Mouse (Mus musculus) Patski (cell line): Measurements from ENCODE around the gene Ly6g6e. TPM values are rescaled to one million over a fixed set of nuclear protein-coding genes. Genes with fewer than 3 reads are reported as not detected.

ENCODE experiments used
- ATAC-seq: fragments of 100-300 bp; one replicate; pipeline ENCODE4 v1.8.0; 2021
- CTCF ChIA-PET: fragments of 350-600 bp; sonication (Branson Sonifier 250); formaldehyde crosslinking; loops from one replicate; lab custom pipeline; 2022; ENCODE audit warnings: inconsistent platforms; lab: Charles Lee
- POLR2A ChIA-PET: fragments of 350-600 bp; sonication (Branson Sonifier 250); formaldehyde crosslinking; loops from one replicate; lab custom pipeline; 2022; ENCODE audit warnings: antibody characterized with exemption, inconsistent platforms; lab: Charles Lee
- DNase-seq: peaks from one replicate; pipeline ENCODE4 v3.0.0-alpha.2; 2011; ENCODE audit warnings: low read depth, low spot score
- H3K27me3 ChIP-seq: fragments of 371-371 bp; one replicate; pipeline ENCODE4 v1.5.1; 2021
- CTCF ChIP-seq: fragments of 100-300 bp; IDR thresholded peaks from one replicate; pipeline ENCODE4 v1.5.1; 2021
- in situ Hi-C: fragments of 300-500 bp; cut with MboI; formaldehyde crosslinking; loops from 3 replicates; pipeline ENCODE4 v1.11.1; 2018; ENCODE audit warnings: low pct_unique_long_range_greater_than_20kb, mixed read lengths
- polyA plus RNA-seq: library from polyadenylated mRNA; unstranded; gene quantifications from one replicate; pipeline ENCODE4 v1.2.3, GENCODE M21; 2021

Ly6g6e gene
- polyA plus RNA-seq, 1 experiment from 2014 or later = not detected

GRCm38 (mm10) chr17:35058911-35059892, 17.5 kb upstream of the Ly6g6e start, which contains the start of gene Ddah2:
TSS of gene Ddah2 (plus strand) at chr17:35059035.
- POLR2A ChIA-PET = interaction anchor here (0.7 to 1.8 kb wide), 9 partner anchors 7 to 108 kb away, joined by 3 to 9 read pairs (median 3); partner anchors contain the start of gene Clic1
- peak; percentile 70 for ATAC-seq
- in situ Hi-C loops = no loop called here

GRCm38 (mm10) chr17:35060071-35060470, 16.6 kb upstream of the Ly6g6e start:
- DNase-seq = no peak
- CTCF ChIA-PET = interaction anchor here (0.8 to 1.4 kb wide), 5 partner anchors 9 to 40 kb away, joined by 3 to 5 read pairs (median 3); partner anchors contain the start of gene Ly6g6f
- no peak for ATAC-seq

More at GRCm38 (mm10) chr17:35058911-35059892, 17.5 kb upstream of the Ly6g6e start, which contains the start of gene Ddah2:
- TF ChIP-seq CTCF = no peak
- H3K27me3 ChIP-seq = no peaks in the 10 kb centered on the region
- DNase-seq = no peak
- CTCF ChIA-PET = interaction anchor here (0.8 to 1.4 kb wide), 6 partner anchors 8 to 39 kb away, joined by 3 to 5 read pairs (median 3); partner anchors contain the start of gene Ly6g6f

GRCm38 (mm10) chr17:35060737-35061297, 15.9 kb upstream of the Ly6g6e start:
- in situ Hi-C loops = loop anchor here (5.0 kb wide), 1 partner anchor 39 kb away; no protein-coding TSS in a partner anchor
- POLR2A ChIA-PET = interaction anchor here (0.6 to 1.3 kb wide), 2 partner anchors 9 to 25 kb away, joined by 3 read pairs; no protein-coding TSS in a partner anchor
- no peak for TF ChIP-seq CTCF
- CTCF ChIA-PET = interaction anchor here (1.2 kb wide), 1 partner anchor 40 kb away, joined by 3 read pairs; no protein-coding TSS in a partner anchor
- no peaks in the 10 kb centered on the region for H3K27me3 ChIP-seq
- no peak for ATAC-seq
- no peak for DNase-seq

More at GRCm38 (mm10) chr17:35060071-35060470, 16.6 kb upstream of the Ly6g6e start:
- no peaks in the 10 kb centered on the region for H3K27me3 ChIP-seq
- in situ Hi-C loops = loop anchor here (5.0 kb wide), 1 partner anchor 38 kb away; no protein-coding TSS in a partner anchor
- no peak for TF ChIP-seq CTCF
- POLR2A ChIA-PET = interaction anchor here (0.7 to 1.6 kb wide), 6 partner anchors 8 to 109 kb away, joined by 3 to 9 read pairs (median 3); no protein-coding TSS in a partner anchor

- CTCF ChIA-PET = interaction anchor here (1.2 kb wide), 1 partner anchor 41 kb away, joined by 3 read pairs; no protein-coding TSS in a partner anchor
- in situ Hi-C loops = loop anchor here (5.0 kb wide), 1 partner anchor 39 kb away; no protein-coding TSS in a partner anchor
- ATAC-seq = no peak
- TF ChIP-seq CTCF = no peak
- POLR2A ChIA-PET = interaction anchor here (0.6 to 1.3 kb wide), 2 partner anchors 10 to 25 kb away, joined by 3 read pairs; no protein-coding TSS in a partner anchor
- H3K27me3 ChIP-seq = no peaks in the 10 kb centered on the region
- no peak for DNase-seq
Measured at GRCm38 (mm10) chr17:35061299-35061698, 15.4 kb upstream of the Ly6g6e start.

- POLR2A ChIA-PET = interaction anchor here (0.6 to 1.3 kb wide), 3 partner anchors 15 to 45 kb away, joined by 3 to 7 read pairs (median 5); no protein-coding TSS in a partner anchor
- ATAC-seq (no peak), DNase-seq (no peak)
- TF ChIP-seq CTCF = no peak
- no peaks in the 10 kb centered on the region for H3K27me3 ChIP-seq
- in situ Hi-C loops = loop anchor here (5.0 kb wide), 1 partner anchor 41 kb away; no protein-coding TSS in a partner anchor
- CTCF ChIA-PET = interaction anchor here (1.5 kb wide), 1 partner anchor 43 kb away, joined by 3 read pairs; no protein-coding TSS in a partner anchor
Measured at GRCm38 (mm10) chr17:35063466-35063865, 13.2 kb upstream of the Ly6g6e start.

GRCm38 (mm10) chr17:35064378-35064877, 12.3 kb upstream of the Ly6g6e start:
- TF ChIP-seq CTCF = no peak
- ATAC-seq (no peak), DNase-seq (no peak)
- ChIA-PET CTCF (interaction anchor here (1.4 to 1.5 kb wide), 2 partner anchors 12 to 42 kb away, joined by 3 to 4 read pairs; partner anchors contain the start of gene Ly6g6e), POLR2A (interaction anchor here (1.1 kb wide), 1 partner anchor 16 kb away, joined by 5 read pairs; no protein-coding TSS in a partner anchor)
- in situ Hi-C loops = loop anchor here (5.0 kb wide), 1 partner anchor 42 kb away; no protein-coding TSS in a partner anchor
- H3K27me3 ChIP-seq = no peaks in the 10 kb centered on the region

GRCm38 (mm10) chr17:35064951-35065947, 11.5 kb upstream of the Ly6g6e start, which contains the start of gene Ly6g6c:
TSS of gene Ly6g6c (plus strand) at chr17:35065388.
- in situ Hi-C loops = loop anchor here (5.0 kb wide), 1 partner anchor 43 kb away; no protein-coding TSS in a partner anchor
- no peak for TF ChIP-seq CTCF
- CTCF ChIA-PET = interaction anchor here (1.4 kb wide), 1 partner anchor 11 kb away, joined by 4 read pairs; the partner anchor contains the start of gene Ly6g6e
- H3K27me3 ChIP-seq = no peaks in the 10 kb centered on the region
- POLR2A ChIA-PET = no interaction called here
- DNase-seq (no peak), ATAC-seq (no peak)

- CTCF ChIA-PET = no interaction called here
- in situ Hi-C loops = no loop called here
Measured at GRCm38 (mm10) chr17:35066084-35066483, 10.6 kb upstream of the Ly6g6e start, which contains the start of gene Mpig6b. TSS of gene Mpig6b (minus strand) at chr17:35066184.

More at GRCm38 (mm10) chr17:35066084-35066483, 10.6 kb upstream of the Ly6g6e start, which contains the start of gene Mpig6b:
- H3K27me3 ChIP-seq = no peaks in the 10 kb centered on the region
- no peak for TF ChIP-seq CTCF
- ATAC-seq (no peak), DNase-seq (no peak)
- POLR2A ChIA-PET = interaction anchor here (0.6 kb wide), 1 partner anchor 23 kb away, joined by 3 read pairs; the partner anchor contains the start of gene Abhd16a
